Mouse (Mus musculus): Measurements from ENCODE around the gene Uchl3. TPM values are rescaled to one million over a fixed set of nuclear protein-coding genes. Genes with fewer than 3 reads are reported as not detected.

Uchl3 gene
- polyA plus RNA-seq, 1 experiment, result 9.5 TPM

DNA sequence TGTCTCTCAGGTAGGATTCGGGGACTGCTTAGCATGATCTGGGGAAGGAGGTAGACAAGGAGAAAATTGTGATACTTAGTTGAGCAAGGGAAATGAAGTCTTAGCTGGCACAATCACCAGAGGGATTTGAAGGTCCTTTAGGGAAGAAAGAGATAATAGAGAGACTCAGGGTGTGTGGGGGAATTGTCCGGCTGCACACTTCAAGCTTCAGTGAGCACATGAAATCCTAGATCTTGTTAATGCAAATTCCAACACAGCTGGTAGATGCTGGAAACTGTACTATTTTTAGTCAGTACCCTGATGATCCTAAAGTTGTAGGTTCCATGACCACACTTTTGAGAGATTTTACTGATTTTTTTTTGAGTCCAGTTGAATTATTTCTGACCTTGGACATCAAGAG lies 60.6 kb downstream of the Uchl3 start:
- TF ChIP-seq CTCF (IDR thresholded peaks at IDR 0.05; ENCODE audit: insufficient read depth, low read length) (no peak), POLR2A (IDR thresholded peaks at IDR 0.05; ENCODE audit: borderline replicate concordance, extremely low read depth, low read depth, low read length) (no peak)
- 86% methylated on average over 2 of the region's 2 CpGs for WGBS
- H3K4me3 ChIP-seq (replicated peaks; ENCODE audit: extremely low read depth, low read depth, low read length), result no peak overlapping the region
- DNase-seq, result no peak
- no peaks in the 10 kb centered on the region for H3K4me1 ChIP-seq (ENCODE audit: control insufficient read depth, insufficient read depth, low read length)

DNA sequence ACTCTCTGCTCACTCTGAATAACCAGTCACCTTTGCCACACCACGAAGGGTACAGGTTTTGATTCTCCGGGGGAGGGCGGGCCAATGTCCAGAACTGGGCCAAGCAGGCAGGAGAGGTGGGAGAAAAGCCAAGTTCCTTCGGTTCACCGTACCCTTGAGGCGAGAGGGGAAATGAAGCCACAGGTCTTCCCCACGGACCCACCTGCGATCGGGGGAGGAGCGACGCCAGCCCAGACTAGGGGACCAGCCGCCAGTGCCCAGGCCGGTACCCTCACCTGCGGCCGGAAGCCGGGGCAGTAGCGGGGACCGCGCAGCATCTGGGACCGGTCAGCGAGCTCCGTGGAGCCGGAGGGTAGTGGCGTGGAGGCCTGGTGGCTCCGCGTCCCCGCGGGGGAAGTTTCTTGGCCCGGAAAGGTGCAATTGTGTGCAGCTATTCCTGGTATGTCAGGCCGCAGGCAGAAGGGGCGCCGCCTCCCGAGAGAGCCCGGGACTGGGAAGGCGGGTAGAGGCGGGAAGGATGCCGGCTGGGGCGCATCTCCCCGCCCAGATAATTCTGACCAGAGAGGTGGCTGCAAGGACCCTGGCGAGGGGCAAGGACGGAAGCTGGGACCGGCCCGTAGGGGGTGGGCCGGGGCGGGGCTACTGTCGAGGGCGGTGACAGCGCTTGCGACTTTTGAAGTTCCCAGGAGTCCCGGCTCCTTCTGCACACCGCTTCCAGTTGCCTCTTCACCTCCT lies 75.6 kb downstream of the Uchl3 start, which contains the start of the genes Gm9922 and Lmo7:
TSS of gene Gm9922 (minus strand) at position 578 of the 735 bp plus-strand sequence.
TSS of gene Lmo7 (plus strand) at position 721 of the 735 bp plus-strand sequence.
- TF ChIP-seq POLR2A (IDR thresholded peaks at IDR 0.05; ENCODE audit: borderline replicate concordance, extremely low read depth, low read depth, low read length), result no peak
- TF ChIP-seq CTCF (IDR thresholded peaks at IDR 0.05; ENCODE audit: insufficient read depth, low read length), result no peak
- WGBS, result under 1% methylated on average over 51 of the region's 51 CpGs
- 0 out of 2 replicates have a peak, but pooled peaks cover 2% of the 10 kb centered on the region for H3K4me1 ChIP-seq (ENCODE audit: control insufficient read depth, insufficient read depth, low read length)
- DNase-seq, result peak; percentile 64
- peak within 1 kb of the TSS; percentile 61 for H3K4me3 ChIP-seq (replicated peaks; ENCODE audit: extremely low read depth, low read depth, low read length)

DNA sequence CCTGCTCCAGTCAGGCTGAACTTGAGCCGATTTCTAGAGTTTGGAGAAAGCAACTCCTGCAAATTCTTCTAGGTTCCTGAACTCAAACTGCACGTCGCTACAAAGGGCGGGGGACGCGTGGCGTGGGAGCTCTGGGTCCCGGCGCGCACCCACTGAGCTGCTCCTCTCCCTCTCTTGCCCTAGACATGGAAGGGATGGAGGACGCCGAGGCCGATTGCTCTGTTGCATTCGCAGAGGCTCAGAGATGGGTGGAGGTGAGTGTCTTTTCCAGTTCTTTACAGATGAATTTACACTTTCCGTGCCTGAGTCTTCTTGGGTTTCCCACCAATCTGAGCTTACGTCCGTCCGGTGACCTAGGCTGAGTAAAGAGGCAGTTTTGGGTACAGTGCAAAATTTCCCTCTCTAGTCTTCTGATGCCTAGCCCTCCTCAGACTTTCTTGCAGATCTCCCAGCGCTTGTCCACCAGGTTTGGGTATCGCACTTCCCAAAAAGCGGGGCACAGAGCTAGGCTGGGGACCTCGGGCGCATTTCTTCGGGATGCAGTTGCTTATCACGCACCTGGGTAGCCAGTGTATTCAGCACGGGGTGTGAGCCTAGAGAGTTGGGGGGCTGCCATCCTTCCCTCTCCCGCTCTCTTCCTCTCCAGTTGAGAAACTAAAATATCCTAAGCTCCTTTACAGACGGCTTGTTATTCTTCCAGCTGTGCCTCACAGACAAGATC lies 76.4 kb downstream of the Uchl3 start:
- no peak for TF ChIP-seq POLR2A (IDR thresholded peaks at IDR 0.05; ENCODE audit: borderline replicate concordance, extremely low read depth, low read depth, low read length)
- no peak for TF ChIP-seq CTCF (IDR thresholded peaks at IDR 0.05; ENCODE audit: insufficient read depth, low read length)

DNA sequence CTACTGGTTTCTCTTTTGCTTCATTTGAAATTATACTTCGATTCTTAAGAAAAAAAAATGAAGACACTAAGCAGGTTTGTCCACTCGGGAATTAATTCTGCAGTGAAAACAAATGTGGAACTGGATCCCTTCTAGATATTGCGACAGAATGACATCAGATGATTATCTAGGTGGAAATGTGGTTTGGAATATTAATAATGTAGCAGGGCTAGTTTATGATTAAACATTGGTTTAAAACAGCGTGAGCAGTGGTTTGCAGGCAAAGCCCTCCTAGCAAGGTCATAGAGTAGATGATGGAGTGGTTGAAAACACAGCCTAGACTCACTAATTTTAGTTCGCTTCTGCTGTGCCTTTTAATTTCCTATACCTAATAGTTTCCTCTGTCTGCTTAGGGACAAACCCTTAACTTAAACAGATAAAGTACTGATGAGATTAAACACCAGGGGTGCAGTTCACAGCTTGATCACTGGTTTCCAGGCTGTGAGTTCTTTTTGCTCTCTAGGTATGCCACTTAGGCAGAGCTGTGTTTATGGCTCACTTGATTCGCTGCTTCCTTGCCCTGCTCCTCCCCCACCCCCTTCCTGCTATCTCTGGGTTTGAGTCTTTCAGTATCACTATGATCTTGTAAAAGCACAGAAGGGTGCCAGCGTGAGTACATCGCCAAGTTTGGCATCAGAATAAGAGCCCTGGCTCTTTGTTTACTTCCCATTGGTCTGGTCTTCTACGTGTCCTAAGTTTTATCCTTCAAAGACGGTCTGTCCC lies 80.0 kb downstream of the Uchl3 start:
- no peak for DNase-seq
- WGBS, result 29% methylated on average over 10 of the region's 10 CpGs
- no peak overlapping the region for H3K4me3 ChIP-seq (replicated peaks; ENCODE audit: extremely low read depth, low read depth, low read length)
- H3K4me1 ChIP-seq (ENCODE audit: control insufficient read depth, insufficient read depth, low read length), result 0 out of 2 replicates have a peak, but pooled peaks cover 2% of the 10 kb centered on the region
- TF ChIP-seq POLR2A (IDR thresholded peaks at IDR 0.05; ENCODE audit: borderline replicate concordance, extremely low read depth, low read depth, low read length) (no peak), CTCF (IDR thresholded peaks at IDR 0.05; ENCODE audit: insufficient read depth, low read length) (no peak)

More for the DNA sequence above, 76.4 kb downstream of the Uchl3 start:
- H3K4me1 ChIP-seq (ENCODE audit: control insufficient read depth, insufficient read depth, low read length), result 0 out of 2 replicates have a peak, but pooled peaks cover 2% of the 10 kb centered on the region
- WGBS, result 3% methylated on average over 28 of the region's 28 CpGs
- H3K4me3 ChIP-seq (replicated peaks; ENCODE audit: extremely low read depth, low read depth, low read length), result peak overlapping the region; percentile 61
- DNase-seq, result peak; percentile 3

DNA sequence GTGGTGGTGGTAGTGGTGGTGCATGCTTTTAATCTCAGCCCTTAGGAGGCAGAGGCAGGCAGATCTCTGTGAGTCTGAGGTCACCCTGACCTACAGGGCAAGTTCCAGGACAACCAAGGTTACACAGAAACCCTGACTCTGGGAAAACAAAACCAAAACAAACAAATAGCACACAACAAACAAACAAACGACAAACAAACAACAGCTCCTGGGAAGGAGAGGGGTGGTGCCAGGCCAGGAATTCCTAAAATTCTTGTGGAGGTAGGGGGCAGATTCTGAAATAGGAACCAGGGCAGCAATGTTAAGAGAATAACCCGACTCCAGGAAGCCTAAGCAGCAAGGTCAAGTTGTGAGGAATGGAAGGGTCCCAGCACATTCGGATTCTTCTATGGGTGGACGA lies 83.7 kb downstream of the Uchl3 start:
- TF ChIP-seq POLR2A (IDR thresholded peaks at IDR 0.05; ENCODE audit: borderline replicate concordance, extremely low read depth, low read depth, low read length), result no peak
- no peak for TF ChIP-seq CTCF (IDR thresholded peaks at IDR 0.05; ENCODE audit: insufficient read depth, low read length)
- no peak overlapping the region for H3K4me3 ChIP-seq (replicated peaks; ENCODE audit: extremely low read depth, low read depth, low read length)
- WGBS, result 82% methylated on average over 4 of the region's 4 CpGs
- H3K4me1 ChIP-seq (ENCODE audit: control insufficient read depth, insufficient read depth, low read length), result no peaks in the 10 kb centered on the region
- no peak for DNase-seq

Other genes starting within 250 kb of the Uchl3 start
- gene Tbc1d4, start 44.8 kb upstream of the Uchl3 start, polyA plus RNA-seq (2012; rRNA removed), result 10.4 and 10.6 TPM in 2 replicates
- gene Commd6, start 13.3 kb upstream of the Uchl3 start, polyA plus RNA-seq (2012; rRNA removed), result 15.2 and 18.1 TPM in 2 replicates
- 1.5 and 2.1 TPM in 2 replicates for gene Gm9922, start 75.8 kb downstream of the Uchl3 start, polyA plus RNA-seq (2012; rRNA removed)
- gene Lmo7, start 76.0 kb downstream of the Uchl3 start, polyA plus RNA-seq (2012; rRNA removed), result 142 and 193 TPM in 2 replicates

Data from lung, adult 2 months (tissue).